Mouse (Mus musculus) monocyte, adult 2 months (primary cell): ENCODE measurements around the gene Dpm2.

Experiments
- DNase-seq, 2 experiments: peaks; one replicate each; pipeline ENCODE4 v3.0.0; 2022; ENCODE audit warnings: low spot score in 2 of 2, low read depth in 1 of 2

The Dpm2 gene

GRCm38 (mm10) chr2:32570698-32571494 is at the start of gene Dpm2:
Gene Dpm2 (plus strand): TSS chr2:32570858.
- DNase-seq, result peak; percentile 75 to 80

DNA sequence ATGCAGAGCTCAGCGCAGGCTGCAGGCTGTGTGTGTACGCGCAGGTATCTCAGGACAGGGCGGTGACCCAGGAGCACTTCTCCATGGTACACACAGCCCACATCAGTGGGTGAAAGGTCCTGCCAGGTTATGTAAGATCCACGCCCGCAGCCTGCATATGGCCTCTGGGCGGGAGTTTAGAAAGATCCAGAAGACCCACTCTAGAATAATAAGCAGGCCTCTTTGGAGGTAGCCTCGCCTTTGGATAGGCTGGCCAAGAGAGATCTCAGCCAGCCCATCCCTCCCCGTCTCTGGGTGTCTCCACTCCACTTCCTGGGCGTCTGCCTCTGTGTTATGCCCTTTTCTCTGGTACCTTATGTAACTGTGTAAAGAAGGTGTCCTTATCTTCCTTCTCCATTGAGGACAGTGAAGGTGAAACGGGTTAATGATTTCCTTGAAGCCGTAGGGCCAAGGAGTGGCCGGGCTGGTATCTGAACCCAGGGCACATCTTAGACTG is 46.1 kb upstream of the Dpm2 start:
- no peak for DNase-seq

- no peak for DNase-seq
Measured at GRCm38 (mm10) chr2:32525816-32526215, 44.8 kb upstream of the Dpm2 start.

- no peak for DNase-seq
Measured at GRCm38 (mm10) chr2:32527468-32527966, 43.1 kb upstream of the Dpm2 start.

- DNase-seq, result no peak
Measured at GRCm38 (mm10) chr2:32528326-32528725, 42.3 kb upstream of the Dpm2 start.

GRCm38 (mm10) chr2:32530479-32530878 is 40.2 kb upstream of the Dpm2 start:
- no peak for DNase-seq

- DNase-seq, result no peak
Measured at GRCm38 (mm10) chr2:32533163-32533562, 37.5 kb upstream of the Dpm2 start.

- DNase-seq, result peak in 1 of 2 experiments; percentile 18
Measured at GRCm38 (mm10) chr2:32534061-32534732, 36.5 kb upstream of the Dpm2 start.

GRCm38 (mm10) chr2:32534733-32535471 is 35.8 kb upstream of the Dpm2 start, which contains the start of gene Fam102a:
Gene Fam102a (plus strand): TSS chr2:32535332.
- DNase-seq, result peak; percentile 90 to 92

- no peak for DNase-seq
Measured at GRCm38 (mm10) chr2:32535501-32535991, 35.1 kb upstream of the Dpm2 start.

DNA sequence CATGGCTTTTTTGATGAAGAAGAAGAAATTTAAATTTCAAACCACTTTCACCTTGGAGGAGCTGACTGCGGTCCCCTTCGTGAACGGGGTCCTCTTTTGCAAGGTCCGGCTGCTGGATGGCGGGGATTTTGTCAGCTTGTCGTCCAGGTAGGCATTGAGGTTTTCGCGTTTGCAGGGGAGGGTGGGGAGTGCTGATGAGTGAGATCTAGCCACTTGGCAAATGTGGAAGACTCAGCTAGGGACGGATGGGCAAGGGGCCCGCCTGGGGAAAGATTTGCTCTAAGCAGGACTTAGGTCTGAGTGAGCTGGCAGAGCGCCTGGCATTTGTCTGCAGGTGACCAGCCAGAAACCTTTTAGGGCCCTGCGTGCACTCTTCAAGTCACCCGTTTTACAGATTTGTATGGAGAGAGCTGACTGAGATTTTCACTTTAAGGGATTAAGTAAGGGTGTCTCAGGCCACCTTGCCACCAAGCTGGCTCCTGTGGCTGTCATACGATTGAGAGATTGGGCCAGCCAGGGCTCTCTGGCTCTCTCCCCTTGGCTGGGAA is 34.5 kb upstream of the Dpm2 start:
- no peak for DNase-seq

DNA sequence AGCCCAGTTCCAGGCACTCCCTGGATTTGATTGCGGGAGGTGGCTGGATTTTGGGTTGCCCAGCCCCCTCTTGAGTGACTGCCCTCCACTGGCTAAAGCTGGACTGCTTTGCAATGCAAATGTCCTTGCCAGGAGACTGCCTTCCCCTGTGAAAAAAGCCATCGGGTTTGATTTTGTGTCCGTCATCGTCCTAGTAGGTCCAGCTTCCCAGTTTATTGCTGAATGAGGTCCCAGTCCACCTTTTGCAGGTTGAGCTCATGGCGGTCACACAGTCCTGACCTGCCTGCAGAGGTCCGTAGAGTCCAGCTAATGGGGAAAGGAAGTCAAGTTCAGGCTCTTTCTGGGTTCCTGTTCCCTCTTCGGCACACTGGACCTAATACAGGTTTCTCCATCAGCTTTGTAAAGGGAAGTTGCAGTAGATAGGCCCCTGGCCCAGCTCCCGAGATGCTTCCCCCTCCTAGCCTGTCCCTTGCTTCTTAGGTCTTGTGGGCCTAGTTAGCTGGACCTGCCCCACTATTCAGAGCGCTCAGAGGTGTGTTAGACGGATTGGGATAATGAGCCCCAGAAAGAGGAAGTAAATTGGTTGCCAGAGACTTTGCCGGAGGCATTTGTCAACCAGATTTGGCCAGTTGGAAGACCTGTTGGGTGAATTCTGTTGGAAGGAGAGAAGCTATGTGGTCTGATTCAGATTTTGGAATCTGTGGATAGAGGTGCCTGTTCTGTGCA is 33.9 kb upstream of the Dpm2 start:
- peak in 1 of 2 experiments; percentile 56 for DNase-seq

GRCm38 (mm10) chr2:32537360-32537905 is 33.2 kb upstream of the Dpm2 start:
- DNase-seq, result no peak

DNA sequence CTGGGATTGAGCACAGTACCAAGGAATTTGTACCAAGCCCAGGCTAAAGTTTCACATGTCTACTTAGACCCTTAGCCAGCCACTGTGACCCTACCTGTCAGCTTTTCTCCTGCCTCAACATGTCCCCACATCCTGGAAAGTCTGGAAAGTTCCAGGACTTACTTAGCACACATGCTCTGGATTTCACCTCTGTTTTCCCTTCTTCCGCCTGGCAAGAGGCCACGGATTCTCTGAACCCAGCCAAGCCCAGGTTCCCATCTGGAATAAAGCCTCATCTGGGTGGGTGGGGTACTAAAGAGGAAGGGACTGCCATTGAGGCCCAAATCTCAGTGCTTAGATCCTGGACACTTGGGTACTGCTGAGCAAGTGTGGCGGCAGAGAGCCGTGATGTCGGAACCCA is 32.7 kb upstream of the Dpm2 start:
- DNase-seq, result no peak

- no peak for DNase-seq
Measured at GRCm38 (mm10) chr2:32538461-32538860, 32.2 kb upstream of the Dpm2 start.

DNA sequence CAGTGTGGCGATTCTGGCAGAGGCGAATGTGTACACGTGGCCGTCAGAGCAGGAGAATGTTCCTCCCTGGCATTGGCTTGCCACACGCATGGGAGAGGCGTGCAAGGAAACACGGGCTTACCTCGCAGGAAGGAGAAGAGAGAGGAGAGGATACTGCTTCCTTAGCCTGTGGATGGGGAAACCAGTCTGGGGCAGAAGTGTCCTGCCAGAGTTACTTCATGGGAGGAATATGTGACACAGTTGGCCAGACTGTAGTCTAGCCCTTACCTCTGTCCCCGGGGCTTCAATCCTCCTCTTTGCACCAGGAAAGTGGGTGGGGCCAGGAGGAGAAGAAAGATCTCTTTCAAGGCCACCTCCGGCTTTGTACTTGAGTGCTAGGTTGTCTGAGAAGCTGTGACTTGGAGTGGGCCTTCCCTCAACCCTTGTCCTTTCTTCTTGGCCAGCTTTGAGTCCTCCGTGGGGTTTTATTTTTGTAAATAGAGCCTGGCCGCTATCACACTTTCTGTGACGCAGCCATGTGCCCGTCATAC is 31.1 kb upstream of the Dpm2 start:
- DNase-seq, result no peak

- no peak for DNase-seq
Measured at GRCm38 (mm10) chr2:32541333-32541908, 29.2 kb upstream of the Dpm2 start.

DNA sequence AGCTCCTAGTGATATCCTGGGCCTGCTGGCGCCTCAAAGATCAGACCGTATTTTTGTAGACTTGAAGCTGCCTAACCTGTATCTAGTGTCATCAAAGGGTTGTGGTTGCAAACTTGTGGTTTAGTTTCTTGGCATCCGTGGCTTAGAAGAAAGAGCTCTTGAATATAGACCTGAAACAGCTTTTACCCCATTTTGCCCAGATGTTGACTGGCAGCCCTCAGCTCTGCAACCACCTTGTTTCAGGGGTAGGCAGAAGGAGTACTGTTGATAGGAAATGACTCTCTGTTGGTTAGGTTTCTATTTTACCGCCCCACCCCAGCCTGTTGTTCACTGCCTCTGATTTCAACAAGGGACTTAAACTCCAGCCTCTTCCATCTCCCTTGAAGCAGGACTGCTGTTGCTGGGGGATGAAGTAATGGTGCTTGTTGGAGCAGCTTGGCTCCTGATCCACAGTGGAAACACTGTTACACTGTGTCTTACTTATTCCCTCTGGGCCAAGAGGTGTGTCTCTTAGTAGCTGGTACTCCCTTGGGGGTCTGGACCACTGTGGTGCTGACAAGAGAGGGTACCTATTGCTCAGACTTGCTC is 28.6 kb upstream of the Dpm2 start:
- DNase-seq, result no peak

DNA sequence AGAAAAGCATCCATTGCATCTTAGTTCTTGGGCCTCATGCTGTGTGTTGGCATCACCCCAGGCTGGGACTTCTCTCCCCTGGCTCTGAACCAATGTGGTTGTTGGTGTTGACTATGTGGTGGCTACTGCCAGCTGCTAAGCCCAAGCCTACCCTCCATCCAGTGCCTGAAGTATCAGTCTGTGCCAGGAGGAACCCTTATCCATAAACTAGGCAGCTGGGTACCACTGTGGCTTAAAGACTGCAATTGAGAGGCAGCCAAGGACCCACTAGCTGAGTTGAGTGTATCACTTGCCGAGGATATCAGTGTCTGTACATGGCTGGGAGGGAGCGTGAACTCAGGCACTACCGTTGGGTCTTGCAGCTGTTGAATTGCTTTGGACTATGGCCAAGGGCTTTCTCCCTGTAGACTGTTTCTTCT is 27.6 kb upstream of the Dpm2 start:
- no peak for DNase-seq
